Mouse (Mus musculus) ES-Bruce4 (cell line): ENCODE data around the gene Zfp652.

Experiments used
- CTCF ChIP-seq: IDR thresholded peaks from one replicate; pipeline ENCODE4 v1.8.1; 2011; ENCODE audit warnings: low read depth, low read length
- POLR2A ChIP-seq: IDR thresholded peaks from one replicate; pipeline ENCODE4 v1.8.1; 2011; ENCODE audit warnings: low read length; ENCODE audit not compliant: insufficient read depth

DNA sequence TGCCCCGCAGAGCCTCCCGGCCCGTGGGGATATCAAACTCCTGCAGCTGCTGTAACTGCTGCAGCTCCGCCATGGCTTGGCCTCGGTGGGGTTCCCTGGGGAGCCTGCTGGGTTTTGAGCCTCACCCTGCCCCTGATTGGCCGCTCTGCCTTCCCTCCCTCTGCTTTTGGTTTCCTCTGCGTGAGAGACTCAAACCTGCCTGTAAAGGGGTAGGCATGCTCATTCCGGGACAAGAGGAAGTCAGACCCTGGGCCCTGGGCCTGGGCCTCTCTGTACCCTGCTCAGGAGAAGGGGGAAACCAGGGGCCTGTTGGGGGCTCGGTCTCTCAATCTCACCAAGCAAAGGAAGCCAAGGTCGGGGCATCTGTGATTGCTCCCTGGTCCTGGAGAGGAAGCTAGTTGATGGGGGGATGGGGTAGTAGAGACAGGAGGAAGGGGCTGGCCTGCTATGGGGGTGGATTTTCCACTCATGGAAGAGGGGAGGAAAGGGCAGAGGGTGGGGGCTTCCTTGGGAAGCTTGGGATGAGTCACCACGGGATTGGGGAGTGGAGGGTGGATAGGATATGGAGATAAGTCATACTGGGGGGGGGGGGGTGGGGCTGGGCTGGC is 129.7 kb downstream of the Zfp652 start, which contains the start of gene Abi3:
- TF ChIP-seq POLR2A (no peak), CTCF (no peak)
